Mouse (Mus musculus) thymus, adult 18-20 months (tissue): ENCODE results near the gene Akr1b7.
A peak's percentile ranks its signal among the peaks of the same experiment; 100 is the strongest.
"Not testable (repeated sequence)": the region's sequence is repeated elsewhere in the genome, so short reads cannot be mapped to it uniquely, and the experiment has no call there.

Experiments used
- DNase-seq, 2 experiments: peaks; one replicate each; pipeline ENCODE4 v3.0.0; 2022; ENCODE audit warnings: mixed read lengths in 2 of 2

Gene Akr1b7

DNA sequence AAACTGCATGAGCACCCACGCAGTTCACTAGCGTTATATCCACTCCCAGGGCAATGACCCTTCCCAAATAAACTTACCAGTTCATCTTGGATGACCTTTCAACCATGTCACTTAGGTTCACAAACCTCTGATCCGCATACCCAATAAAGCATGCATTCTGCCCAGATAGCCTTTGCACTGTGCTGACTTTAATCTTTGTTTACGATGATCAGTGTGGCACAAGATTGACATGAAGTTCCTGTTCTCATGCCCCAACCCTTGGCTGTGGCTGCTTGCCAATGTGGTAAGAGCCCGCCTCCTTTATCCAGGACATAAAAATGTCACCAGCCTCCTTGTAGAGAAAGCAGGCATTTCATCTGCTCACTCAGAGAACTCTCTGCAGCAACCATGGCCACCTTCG, at the start of gene Akr1b7:
Gene Akr1b7 (plus strand): TSS at position 312 of the 400 bp plus-strand sequence.
- DNase-seq: no peak

DNA sequence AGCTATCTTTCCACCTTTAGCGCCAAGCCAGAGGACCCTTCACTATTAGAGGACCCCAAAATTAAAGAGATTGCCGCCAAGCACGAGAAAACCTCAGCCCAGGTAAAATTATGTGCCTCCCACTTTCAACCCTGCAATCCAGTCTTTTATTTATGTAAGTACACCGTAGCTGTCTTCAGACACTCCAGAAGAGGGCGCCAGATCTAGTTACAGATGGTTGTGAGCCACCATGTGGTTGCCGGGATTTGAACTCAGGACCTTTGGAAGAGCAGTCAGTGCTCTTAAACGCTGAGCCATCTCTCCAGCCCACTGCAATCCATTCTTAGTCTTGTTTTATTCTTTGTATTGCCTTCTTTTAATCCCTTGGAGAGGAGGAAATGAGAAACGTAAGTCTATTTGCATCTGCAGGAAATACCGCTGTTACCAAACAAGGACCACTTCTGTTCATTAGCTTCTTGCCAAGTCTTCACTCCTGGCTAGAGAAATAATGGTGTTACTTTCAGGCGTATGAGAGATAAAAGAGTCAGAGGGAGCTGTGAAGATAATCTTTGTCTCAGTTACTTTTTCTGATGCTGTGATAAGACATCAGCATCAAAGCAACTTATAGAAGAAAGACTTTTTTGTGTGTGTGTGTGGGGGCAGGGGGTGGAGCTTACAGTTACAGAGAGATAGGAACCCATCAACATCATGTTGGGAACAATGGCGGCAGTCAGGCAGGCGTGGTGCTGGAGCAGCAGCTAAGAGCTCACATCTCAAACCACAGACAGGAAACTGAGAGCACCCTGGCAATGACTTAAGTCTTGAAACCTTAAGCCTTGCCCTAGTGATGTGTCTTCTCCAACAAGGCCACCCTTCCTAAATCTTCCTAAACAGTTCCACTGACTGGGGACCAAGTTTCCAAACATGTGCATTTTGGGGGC, 47.7 kb upstream of the Akr1b7 start:
- peak; percentile 18 to 38 for DNase-seq

DNA sequence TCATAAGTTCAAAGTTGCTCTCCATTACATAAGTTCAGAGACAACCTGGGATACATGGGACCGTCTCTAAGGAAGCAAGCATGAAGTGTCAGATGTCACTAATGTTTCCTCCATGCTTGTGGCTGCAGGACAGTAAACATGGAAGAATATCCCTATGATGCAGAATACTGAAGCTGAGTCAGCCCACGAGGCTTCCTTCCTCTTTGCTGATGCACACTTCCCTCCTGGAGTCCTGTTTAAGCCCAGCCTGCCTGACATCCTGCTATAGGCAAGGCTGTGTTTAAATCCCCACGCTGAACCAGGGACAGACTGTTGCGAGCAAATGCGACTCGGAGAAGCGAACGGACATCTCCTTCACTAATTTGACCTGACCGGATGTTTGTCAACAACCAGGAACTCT, 44.1 kb upstream of the Akr1b7 start:
- DNase-seq: no peak

DNA sequence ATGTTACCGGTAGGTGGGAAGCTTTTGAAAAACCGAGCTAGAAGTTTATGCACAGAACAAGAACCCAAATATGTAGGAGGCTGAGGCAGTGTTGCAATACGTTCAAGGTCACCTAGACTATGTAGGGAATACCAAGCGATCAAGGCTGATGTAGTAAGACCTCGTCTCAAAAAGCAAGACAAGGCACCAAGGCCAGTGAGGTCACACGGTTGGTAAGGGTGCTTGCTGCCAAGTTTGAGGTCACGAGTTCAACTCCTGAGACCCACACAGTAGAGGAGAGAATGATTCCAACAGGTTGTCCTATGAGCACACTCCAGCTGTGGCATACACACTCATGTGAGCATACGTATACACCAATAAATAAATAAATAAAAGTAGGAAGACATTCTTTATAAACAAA, 42.1 kb upstream of the Akr1b7 start:
- DNase-seq: no peak

DNA sequence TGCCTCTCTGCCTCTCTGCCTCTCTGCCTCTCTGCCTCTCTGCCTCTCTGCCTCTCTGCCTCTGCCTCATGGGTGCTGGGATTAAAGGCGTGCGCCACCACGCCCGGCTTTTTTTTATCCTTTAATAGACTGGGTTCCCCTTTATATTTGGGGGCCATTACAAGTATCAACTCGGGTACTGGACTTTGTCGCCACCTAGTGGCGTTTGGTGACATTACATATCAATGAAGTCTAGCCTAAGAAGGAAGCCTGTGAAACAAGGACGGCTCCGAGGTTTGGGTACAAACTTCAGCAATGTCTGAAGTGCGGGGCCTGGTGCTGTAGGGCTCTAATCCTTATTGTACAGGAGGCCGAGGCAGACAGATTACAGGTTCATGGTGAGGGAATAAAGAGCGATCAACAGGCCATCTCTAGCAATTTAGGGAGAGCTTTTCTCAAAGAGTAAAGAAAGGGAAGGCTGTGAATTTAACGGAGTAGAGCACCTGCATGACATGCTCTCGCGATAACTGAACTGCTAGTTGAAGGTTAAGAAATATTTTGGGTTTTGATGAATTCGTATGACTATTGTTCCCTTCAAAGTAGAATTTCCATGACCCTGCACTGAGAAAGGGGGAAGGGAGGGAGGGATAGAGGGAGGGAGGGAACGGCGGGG, 40.3 kb upstream of the Akr1b7 start:
- peak; percentile 50 to 64 for DNase-seq

DNA sequence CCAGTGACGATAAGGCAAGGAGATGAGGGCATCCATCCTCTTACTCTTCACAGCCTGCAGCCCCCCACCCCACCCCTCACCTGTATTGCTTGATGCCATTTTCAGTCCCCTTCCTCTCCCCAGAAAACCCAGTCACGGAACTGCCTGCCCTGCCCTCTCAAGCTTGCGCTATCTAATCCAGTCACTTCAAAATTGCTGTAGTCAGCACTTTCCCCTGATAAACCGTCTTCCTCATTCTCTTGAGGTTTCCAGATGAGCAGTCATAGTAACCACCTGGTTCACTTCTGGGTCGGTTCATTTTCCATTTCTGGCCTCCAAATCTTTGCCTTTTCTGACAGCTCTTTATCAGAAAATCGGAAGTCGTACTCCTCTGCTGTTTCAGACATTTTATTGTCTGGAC, 38.3 kb upstream of the Akr1b7 start:
- DNase-seq: no peak

DNA sequence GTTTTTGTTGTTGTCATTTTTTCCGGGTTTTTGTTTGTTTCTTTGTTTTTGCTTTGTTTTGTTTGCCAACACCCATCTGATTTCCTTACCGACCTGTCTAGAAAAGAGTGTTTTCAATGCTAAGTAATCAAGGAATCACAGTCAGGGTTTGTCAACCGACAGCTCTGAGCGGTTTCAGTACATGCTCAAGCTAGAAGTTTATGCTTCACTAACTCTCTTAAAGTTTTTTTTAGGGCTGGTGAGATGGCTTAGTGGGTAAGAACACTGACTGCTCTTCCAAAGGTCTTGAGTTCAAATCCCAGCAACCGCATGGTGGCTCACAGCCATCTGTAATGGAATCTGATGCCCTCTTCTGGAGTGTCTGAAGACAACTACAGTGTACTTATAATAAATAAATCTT, 36.2 kb upstream of the Akr1b7 start:
- DNase-seq: not testable (repeated sequence)

DNA sequence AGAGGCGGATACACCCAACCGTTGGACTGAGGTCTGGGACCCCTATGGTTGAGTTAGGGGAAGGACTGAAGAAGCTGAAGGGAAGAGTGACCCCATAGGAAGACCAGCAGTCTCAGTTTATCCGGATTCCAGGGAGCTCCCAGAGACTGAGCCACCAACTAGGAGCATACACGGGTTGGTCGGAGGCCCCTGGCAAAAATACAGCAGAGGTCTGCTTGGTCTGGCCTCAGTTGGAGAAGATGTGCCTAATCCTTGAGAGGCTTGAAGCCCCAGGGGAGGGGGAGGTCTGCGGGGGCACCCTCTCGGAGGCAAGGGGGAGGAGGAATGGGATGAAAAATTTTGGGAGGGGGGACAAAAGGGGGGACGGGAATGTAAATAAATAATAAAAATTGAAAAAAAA, 28.7 kb upstream of the Akr1b7 start:
- DNase-seq: no peak

DNA sequence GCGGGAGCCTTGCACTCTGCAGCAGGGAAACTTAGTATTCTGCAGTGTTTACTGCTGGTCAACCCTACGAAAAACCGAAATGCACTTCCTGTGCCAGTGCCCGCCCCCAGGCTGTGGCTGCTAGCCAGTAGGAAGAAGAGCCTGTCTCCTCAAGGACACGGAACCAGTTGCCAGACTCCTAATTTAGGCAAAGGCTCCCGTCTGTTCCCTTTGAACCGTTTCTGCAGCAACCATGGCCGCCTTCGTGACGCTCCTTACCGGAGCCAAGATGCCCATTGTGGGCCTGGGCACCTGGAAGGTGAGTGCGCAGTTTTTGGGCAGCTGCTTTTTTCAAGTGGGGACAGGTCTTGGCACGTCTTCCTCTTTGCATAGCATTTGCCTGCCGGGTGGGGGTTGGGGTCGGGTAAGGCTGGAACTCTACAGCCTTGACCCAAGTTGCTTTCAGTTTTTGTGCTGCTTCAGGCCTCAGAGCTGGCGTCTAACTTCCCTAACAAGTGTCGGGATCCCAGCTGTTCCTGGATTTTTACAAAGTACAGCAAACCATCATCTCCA, 27.9 kb upstream of the Akr1b7 start, which contains the start of gene Akr1b10:
Gene Akr1b10 (plus strand): TSS at position 109 of the 552 bp plus-strand sequence.
- DNase-seq: peak; percentile 61 to 68

DNA sequence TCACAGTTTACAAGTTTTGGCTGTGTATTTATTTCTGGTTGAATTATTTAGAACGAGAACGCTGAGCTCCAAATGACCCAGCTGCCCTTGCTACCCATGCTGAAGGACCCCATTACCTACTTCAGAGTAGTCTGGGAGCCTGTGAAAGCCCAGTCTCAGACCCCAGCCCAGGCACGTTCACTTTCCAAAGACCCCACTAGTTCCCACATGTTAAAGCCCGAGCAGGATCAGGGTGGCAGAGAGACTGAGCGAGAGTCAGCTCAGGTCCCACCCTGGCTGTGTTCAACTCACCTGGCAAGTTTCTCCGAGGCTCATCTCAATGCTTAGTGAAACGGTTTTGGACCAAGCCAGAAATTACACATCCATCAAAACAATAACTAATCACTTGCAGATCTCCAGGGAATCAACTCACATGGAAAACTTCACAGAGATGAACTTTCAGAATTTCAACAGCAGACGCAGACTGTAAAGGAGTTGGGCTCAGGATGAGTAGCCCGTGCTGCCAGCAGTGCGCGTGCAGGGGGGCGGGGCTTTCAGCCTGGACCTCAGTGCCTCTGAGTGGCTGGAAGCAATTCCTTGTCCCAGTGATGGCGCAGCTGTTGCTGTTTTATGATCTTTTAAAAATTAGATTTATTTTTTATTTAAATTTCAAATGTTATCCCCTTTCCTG, 27.3 kb upstream of the Akr1b7 start:
- DNase-seq: peak in 1 of 2 experiments; percentile 15

DNA sequence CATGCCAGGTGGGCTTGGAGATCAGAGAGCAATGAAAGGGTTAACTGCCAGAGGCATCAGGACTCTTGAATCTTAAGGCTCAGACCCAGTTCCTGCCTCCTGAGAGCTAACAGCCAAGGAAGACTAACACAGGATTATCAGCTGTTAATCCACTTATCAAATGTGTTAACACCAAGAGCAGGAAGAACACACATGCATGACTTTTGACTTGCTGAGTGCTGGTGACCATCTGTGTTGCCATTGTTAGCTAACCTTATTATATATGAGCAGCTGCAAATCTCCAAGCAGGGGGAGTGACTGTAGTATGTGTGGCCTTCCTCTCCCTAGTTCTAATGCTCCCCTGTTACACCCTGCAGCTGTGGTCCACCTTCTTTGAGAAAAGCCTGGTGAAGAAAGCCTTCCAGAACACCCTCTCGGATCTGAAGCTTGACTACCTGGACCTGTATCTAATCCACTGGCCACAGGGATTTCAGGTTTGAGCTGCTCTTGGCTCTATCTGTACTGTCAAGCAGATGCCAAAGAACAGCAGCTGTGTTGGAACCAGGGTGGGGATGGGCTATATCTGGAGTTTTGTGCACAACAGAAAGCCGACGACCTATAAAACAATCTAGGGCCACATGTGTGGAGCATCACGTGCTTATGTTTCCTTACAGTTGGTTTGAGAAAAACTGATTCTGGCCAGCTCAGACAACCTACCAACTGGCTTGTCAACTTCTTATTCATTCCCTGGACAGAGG, 23.5 kb upstream of the Akr1b7 start:
- no peak for DNase-seq

DNA sequence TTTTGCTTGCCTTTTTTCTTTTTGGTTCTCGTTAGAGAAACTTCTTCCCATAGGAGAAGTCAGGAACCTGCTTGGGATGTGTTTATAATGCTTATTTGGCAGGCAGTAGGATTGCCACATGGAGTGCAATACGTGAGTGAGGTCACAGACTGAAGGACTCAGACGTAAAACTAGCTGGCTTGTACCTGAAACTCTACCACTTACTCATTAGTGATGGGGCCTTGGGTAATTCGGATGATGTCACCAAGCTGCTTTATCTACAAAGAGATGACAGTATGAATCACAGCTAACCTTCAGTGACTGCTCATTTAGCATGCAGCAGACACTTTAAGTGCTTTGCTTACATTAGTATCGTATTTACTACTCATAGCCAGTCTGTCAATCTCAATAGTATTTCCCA, 16.2 kb upstream of the Akr1b7 start:
- no peak for DNase-seq

DNA sequence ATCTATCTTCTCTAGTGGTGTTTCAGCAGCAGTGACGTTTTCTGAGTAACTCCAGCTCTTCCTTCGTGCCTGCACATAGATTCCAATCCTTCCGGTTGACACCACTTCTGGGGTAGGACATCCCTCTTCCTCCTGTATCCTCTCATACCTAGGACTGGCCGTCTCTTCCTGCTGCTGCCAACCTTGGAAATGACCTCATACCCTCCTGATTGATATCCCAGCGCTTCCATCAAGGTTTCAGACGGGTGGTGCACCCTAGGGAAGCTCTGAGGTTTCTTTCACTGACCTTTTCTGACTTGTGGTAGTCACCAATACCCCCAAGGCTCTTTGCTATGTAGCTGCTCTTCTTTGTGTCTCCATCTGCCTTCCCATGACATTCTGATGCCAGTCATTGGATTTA, 13.7 kb upstream of the Akr1b7 start:
- no peak for DNase-seq

DNA sequence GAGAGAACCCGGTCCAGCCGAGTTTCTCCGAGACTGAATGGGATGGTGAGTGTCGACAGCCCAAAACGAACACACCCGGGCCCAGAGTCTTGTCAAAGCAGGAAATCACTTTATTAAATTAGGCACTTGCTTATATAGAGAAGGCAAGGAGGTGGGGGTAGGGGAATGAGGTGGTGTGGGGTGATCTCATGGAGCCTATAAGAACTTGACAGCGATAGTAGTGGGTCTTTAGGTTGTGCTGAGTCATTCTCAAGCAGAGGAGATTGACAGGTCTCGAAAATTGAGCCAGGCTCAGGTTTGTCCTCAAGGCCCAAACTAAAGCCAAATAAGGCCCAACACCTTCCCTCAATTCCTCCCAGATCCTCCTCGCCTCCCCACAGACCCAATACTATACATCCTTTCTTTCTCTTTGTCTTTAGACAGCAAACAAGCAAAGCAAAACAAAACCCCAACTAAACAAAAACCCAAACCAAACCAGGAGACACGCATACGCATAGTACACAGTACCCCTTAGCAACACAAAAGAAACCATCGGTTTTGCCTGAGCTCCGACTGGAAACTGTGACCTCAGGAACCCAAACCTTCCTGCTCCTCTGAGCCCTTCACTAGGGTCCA, 12.4 kb upstream of the Akr1b7 start:
- DNase-seq: no peak

DNA sequence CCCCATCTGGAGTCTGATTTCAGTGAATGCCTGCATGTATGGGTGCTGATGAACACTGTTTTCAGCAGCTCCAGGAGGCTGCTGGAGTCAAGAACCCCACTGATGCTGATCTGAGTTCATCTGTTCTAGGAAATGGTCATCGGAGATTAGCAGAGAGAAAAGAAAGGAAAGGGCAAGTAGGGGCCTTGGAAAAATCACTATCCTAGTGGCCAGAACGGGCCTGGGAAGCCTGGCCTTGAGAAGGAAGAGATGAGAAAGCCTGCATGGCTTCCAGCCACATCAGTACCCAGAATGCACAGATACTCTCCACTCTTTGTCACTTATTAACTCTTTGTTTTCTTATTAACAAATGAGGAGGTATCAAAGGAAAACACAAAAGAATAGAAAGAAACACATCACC, 11.4 kb upstream of the Akr1b7 start:
- DNase-seq: no peak

DNA sequence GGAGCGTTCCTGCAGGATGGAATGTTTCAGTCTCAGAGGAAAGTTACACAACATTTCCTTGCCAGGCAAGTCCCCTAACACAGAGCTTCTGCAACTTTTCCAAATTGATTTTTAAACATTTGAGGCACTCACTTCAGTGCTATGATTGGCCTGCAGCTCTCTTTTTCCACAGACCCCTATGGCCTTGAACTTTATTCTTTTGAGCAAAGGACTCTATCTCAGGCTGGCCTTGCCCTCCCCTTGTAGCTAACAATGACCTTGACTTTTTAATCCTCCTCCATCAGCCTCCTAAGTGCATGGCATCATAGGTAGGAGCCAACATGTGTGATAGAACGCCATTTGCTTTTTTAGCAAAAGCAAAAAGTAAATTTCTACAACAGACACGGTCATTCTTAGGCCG, 5.4 kb upstream of the Akr1b7 start:
- DNase-seq: no peak

DNA sequence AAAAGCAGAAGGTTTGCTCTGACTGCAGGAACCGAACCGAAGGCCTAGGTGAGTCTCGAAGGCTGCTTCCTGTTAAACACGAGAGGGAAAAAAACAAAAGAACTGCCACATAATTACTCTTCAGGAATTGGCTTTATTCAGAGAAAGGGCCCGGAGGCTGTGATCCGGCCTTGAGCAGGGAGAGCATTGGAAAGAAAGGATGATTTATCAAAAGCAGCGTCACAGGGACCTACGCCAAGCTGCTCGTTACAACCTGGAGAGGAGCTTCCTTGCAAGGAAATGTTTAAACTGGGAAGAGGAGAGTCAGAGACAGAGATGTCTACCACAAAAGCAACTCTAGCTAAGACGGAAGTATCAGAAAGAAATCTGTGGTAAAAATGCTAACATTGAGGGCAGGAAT, 4.7 kb upstream of the Akr1b7 start:
- DNase-seq: no peak

DNA sequence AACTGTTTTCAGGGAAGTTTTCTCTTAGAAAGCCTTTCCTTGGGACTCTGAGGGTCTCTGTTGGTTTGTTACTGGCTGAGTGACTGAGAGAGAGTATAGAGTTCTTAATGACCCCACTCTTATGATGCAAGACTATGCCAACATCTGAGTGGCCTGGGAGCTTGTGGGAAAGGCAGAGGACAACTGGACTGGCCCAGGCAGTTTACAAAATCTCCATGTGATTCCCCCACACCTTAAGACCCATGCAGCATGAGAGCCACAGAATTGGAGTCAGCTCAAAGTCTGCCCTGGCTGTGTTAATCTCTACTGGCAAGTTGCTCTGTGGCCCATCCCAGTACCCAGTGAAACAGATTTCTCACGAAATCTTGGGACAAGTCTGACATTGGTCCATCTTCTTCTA, 554 bp downstream of the Akr1b7 start:
- DNase-seq: no peak

DNA sequence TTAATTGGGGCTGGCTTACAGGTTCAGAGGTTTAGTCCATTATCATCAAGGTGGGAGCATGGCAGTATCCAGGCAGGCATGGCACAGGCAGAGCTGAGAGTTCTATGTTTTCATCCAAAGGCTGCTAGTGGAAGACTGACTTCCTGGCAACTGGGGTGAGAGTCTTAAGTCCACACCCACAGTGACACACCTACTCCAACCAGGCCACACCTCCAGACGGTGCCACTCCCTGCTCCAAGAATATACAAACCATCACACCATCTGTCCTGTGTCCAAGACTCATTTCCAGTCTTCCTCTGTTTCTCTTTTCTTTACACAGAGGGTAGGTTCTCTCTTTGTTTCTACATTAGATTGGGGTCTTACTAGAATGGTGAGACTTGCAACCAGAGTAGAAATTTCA, 1.3 kb downstream of the Akr1b7 start:
- not testable (repeated sequence) for DNase-seq

DNA sequence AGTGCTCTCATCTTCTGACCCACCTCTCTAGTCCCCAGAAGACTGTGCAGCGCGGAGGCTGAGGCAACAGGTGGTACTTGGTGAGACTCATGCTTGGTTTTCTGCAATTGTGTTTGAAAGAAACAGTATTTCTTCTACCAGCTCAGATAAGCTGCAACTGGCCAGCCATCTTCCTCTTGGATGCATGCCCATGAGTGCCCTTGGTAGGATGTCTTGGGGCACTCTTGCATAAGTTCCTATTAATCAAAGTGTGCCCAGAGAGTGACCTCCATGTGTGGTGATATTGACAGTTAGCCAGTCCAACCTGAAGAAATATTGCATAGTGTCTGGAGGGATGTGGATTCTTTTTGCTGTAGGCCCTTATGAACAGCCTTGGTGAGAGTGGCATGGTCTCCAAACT, 4.4 kb downstream of the Akr1b7 start:
- no peak for DNase-seq

DNA sequence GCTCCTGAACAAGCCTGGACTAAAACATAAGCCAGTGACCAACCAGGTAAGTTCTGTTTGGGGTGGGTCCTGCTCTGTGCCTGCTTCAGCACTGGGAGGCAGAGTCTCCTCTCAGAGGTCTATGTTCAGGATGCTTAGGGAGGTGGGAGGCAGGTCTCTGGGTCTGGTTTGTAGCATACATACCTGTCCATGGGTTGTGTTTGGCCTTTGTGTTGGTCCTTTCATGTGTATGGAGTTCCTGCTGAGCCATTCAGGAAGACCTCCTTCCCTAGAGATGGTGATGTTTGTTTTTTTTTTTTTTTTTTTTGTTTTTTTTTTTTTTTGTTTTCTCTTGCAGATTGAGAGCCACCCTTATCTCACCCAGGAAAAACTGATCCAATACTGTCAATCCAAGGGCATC, 6.9 kb downstream of the Akr1b7 start:
- no peak for DNase-seq

DNA sequence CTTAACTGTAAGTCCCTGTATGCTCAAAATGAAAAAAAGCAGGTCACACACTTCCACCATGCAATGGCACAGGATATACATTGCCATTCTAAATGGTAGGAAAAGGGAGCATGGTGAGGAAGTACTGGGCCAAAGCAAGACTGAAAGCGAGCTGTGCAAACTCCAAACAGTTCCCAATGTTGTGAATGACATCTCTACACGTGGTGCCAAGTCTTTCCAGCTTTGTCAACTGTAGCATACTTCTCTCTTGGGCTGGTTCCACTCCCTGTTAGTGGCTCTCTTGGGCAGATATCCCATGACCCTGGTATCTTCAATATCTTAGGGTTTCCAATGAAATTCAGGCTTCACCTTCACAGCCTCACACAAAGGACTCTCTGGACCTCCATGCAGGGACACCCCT, 26.9 kb downstream of the Akr1b7 start:
- DNase-seq: no peak
